Mouse (Mus musculus) embryonic facial prominence, embryonic 10.5 days (tissue): ENCODE measurements around the gene Ndst2. TPM values are rescaled to one million over a fixed set of nuclear protein-coding genes. Genes with fewer than 3 reads are reported as not detected.

Experiments
- DNase-seq: peaks from one replicate; pipeline ENCODE4 v3.0.0-alpha.2; 2017; ENCODE audit warnings: low spot score
- H3K27ac ChIP-seq: fragments of 300-500 bp; sonication (generic); replicated peaks from 2 replicates; pipeline ENCODE4 v1.5.1; 2016; ENCODE audit warnings: mild to moderate bottlenecking
- H3K27me3 ChIP-seq: fragments of 300-500 bp; sonication (generic); replicated peaks from 2 replicates; pipeline ENCODE4 v1.6.1; 2016; ENCODE audit warnings: low read depth, mild to moderate bottlenecking; ENCODE audit not compliant: poor library complexity, severe bottlenecking
- H3K36me3 ChIP-seq: fragments of 300-500 bp; sonication (generic); replicated peaks from 2 replicates; pipeline ENCODE4 v1.6.1; 2016; ENCODE audit warnings: mild to moderate bottlenecking, moderate library complexity
- H3K4me1 ChIP-seq: fragments of 300-500 bp; sonication (generic); 2 replicates; pipeline ENCODE4 v1.6.1; 2016
- H3K4me3 ChIP-seq: fragments of 300-500 bp; sonication (generic); 2 replicates; pipeline ENCODE4 v1.5.1; 2016; ENCODE audit warnings: mild to moderate bottlenecking, moderate library complexity
- H3K9me3 ChIP-seq: fragments of 300-500 bp; sonication (generic); 2 replicates; pipeline ENCODE4 v1.6.1; 2016; ENCODE audit warnings: mild to moderate bottlenecking
- WGBS: fragments of 180-500 bp; shearing (Covaris S2); methylation state at CpG from one replicate; pipeline ENCODE4 v1.1.7; 2016; 5-methylcytosine and 5-hydroxymethylcytosine counted together
- polyA plus RNA-seq: library from polyadenylated mRNA; unstranded; fragments of >200 nt; fragmentation: Nextera tagmentation; extraction: Ambion mirVana; gene quantifications from 2 replicates; pipeline ENCODE4 v1.2.1, GENCODE M21; 2016

Gene Ndst2
- polyA plus RNA-seq, 1 experiment from 2014 or later = 24.4 TPM

DNA sequence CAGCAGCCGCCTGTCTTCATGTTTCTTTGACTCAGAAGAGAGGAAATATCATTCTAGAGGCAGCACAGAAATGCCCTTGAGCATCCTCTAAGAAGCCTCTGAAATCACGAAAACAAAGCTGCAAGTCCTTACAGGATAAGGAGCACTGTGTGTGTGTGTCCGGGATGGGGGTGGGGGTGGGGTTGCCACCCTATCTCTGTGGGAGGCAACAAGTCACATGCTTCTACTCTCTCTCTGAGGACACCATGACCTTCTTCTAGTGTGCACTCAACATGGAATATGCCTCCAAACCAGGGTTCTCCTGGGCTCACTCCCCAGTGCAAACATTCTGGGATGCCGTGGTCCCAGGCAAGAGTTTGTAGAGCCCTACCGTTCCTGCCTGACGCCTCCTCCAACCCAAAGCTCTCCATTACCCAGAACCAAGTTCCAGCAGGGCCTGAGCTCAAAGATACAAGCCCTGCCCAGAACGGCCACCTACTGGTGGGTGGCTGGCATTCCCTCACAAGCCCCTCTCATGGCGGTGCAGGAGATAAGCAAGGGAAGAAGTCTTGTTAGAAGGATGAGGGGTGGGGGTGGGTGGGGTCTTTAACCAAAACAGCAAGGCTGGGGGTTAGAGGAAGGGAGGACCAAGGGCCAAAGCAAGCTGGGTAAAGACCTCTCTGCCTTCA, 24.5 kb upstream of the Ndst2 start:
- 83% methylated on average over 8 of the region's 8 CpGs for WGBS
- Histone ChIP-seq H3K36me3 (peaks cover 98% of the 10 kb centered on the region), H3K4me1 (no peaks in the 10 kb centered on the region), H3K4me3 (no peak overlapping the region), H3K27me3 (no peaks in the 10 kb centered on the region), H3K27ac (no peak overlapping the region), H3K9me3 (no peaks in the 10 kb centered on the region)
- DNase-seq = no peak

DNA sequence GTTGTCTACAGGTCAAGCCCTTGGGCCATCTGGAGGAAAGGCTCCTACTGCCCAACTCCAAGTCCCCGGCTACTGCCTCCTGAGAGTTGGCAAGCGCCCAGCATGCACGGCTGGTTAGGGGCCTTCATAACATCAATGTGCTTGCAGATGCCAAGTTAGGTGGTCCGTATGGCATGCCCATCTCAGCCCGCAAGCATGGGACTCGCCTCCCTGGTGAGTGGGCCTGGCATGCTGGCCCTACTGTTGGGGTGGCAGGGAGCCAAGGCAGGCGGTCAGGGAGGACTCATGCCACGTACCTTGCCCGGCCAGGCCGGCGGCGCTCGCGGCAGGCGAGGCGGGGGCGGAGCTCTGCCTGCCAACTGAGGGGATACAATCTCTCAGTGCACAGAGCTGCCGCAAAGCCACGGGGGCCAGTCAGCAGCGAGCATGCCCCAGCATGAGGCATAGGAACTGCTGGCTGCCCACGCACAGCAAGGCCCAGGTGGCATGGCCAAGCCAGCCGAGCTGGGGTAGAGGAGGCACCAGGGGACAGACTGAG, 23.1 kb upstream of the Ndst2 start:
- H3K4me1 ChIP-seq = no peaks in the 10 kb centered on the region
- no peaks in the 10 kb centered on the region for H3K9me3 ChIP-seq
- H3K4me3 ChIP-seq = no peak overlapping the region
- no peaks in the 10 kb centered on the region for H3K27me3 ChIP-seq
- WGBS = 95% methylated on average over 22 of the region's 22 CpGs
- H3K27ac ChIP-seq = no peak overlapping the region
- peaks cover 94% of the 10 kb centered on the region for H3K36me3 ChIP-seq
- DNase-seq = no peak

DNA sequence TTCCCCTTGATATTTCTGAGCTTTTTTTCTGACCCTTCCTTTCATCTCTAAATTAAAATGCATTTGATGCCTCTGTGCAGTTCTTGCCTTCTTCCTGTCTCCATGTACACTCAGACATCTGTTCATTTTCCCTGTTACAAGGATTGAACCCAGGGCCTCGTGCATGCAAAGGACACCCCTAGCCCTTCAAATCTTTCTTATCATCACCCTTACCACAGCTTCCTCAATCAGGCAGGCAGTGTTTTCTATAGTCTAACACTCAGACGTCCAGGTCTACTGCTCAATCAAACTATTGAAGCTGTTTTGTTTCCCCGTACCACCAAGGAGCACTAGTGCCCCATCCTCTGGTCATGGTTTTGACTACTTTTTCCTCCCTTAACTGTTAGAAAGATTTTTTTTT, 19.4 kb upstream of the Ndst2 start:
- Histone ChIP-seq H3K36me3 (peaks cover 60% of the 10 kb centered on the region), H3K27me3 (no peaks in the 10 kb centered on the region), H3K27ac (no peak overlapping the region), H3K9me3 (no peaks in the 10 kb centered on the region), H3K4me1 (no peaks in the 10 kb centered on the region), H3K4me3 (no peak overlapping the region)
- 86% methylated on average over 3 of the region's 3 CpGs for whole genome bisulfite sequencing
- no peak for DNase-seq

DNA sequence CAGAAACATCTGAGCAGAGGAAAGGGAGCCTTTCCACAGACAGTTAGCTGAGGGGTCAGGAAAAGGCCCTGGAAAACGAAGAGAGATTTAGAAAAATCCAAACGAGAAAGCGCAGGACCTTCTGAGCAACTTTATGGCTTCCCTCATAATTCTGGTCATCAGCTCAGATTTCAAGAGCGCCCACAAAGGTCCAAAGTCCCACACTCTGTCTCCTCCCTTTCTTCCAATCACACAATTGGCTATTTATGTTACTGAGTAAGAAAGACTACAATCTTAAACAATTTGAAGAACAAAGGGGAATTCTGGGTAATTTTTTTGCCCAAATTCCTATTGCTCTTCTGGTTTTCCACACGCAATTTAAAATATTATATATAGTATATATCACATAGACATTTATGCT, 16.1 kb upstream of the Ndst2 start:
- H3K4me1 ChIP-seq = no peaks in the 10 kb centered on the region
- 93% methylated on average over 5 of the region's 5 CpGs for WGBS
- H3K36me3 ChIP-seq = peaks cover 51% of the 10 kb centered on the region

DNA sequence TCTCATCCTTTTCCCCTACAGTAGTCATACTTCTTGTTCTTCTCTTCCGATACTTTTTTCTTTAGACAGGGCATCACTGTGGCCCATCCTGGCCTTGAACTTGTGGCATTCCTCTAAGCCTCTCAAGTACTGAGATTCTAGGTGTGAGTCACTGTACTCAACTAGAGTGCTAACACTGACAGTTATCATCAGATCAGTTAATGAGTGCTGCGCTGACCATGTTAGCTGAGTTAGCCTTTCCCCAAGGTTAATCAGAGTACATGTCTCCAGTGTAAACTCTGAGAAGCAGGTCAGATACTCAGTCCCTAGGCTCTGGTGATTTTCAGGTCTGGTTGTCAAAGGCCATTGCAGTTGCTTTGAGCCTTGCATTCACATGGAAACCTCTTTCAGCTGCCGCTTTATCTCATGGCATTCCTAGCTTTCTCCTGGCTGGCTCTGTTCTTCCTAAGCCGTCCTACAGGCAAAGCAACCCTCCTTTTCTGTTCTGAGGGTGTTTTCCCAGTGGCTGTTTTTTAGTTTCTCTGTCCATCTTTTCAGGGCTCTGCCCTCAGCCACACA, 15.2 kb upstream of the Ndst2 start:
- no peak for DNase-seq
- WGBS = 86% methylated on average over 4 of the region's 4 CpGs
- Histone ChIP-seq H3K27ac (no peak overlapping the region), H3K27me3 (no peaks in the 10 kb centered on the region), H3K36me3 (peaks cover 51% of the 10 kb centered on the region), H3K4me1 (no peaks in the 10 kb centered on the region), H3K4me3 (no peak overlapping the region), H3K9me3 (no peaks in the 10 kb centered on the region)

More for the DNA sequence above, 16.1 kb upstream of the Ndst2 start:
- no peak for DNase-seq
- no peaks in the 10 kb centered on the region for H3K9me3 ChIP-seq
- H3K4me3 ChIP-seq = no peak overlapping the region
- H3K27me3 ChIP-seq = no peaks in the 10 kb centered on the region
- no peak overlapping the region for H3K27ac ChIP-seq

DNA sequence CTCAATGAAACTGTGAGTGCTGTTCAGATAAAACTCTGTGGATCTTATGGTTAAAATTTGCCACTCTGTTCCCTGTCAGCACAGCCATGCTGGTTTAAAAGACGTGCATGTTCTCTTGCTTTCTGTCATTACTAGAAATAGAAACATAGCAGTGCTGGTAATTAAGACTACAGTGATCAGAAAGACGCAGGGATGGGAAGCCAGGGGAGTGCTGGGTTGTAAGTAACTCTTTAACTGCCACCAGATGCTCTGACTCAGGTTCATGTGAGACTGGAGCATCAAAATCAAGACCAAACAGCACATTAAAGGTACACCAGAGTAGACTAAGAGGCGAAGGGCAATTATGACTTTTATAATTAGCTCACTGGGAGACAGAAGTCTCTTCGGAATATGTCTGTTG, 14.0 kb upstream of the Ndst2 start:
- WGBS = 67% methylated on average over 4 of the region's 4 CpGs
- H3K4me3 ChIP-seq = no peak overlapping the region
- H3K27ac ChIP-seq = no peak overlapping the region
- no peaks in the 10 kb centered on the region for H3K4me1 ChIP-seq
- H3K27me3 ChIP-seq = no peaks in the 10 kb centered on the region
- H3K36me3 ChIP-seq = peaks cover 53% of the 10 kb centered on the region
- no peak for DNase-seq
- H3K9me3 ChIP-seq = no peaks in the 10 kb centered on the region

DNA sequence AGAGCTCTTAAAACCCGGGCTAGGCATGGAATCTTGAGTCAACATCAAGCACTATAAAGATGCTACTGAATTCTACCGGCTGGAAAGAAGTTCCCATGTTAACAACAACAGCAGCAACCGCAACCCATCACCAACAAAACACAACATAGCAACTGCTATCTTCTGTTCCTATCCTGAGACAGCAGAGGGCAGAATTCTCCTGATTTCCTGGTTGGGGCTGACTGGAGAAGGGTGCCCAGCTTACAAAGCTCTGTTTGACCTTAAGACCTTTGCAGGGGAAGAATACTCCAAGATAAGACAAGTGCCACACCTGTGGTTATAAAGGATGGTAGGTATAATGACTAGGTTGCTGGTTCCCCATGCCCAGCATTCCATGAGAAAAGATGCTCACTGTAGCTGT, 12.6 kb upstream of the Ndst2 start:
- peaks cover 57% of the 10 kb centered on the region for H3K36me3 ChIP-seq
- 90% methylated on average over 3 of the region's 3 CpGs for WGBS

DNA sequence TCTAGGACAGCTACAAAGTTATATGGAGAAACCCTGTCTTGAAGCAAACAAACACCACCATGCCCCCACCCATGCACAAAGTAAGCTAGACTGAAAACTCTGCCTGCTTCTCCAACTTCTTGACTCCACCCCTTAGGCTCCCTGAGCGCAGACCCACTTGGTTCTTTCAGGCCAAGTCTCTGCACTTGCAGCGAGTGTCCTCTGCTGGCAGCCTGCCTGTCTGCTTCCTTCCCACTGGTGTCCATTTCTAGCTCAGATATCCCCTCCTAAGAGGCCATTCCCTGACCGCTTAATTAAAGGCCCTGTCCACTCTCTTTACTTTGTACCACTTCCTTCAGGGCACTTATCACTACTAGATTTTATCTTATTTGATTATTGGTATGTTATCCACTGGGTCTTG, 9.3 kb upstream of the Ndst2 start:
- Histone ChIP-seq H3K9me3 (no peaks in the 10 kb centered on the region), H3K36me3 (peaks cover 88% of the 10 kb centered on the region), H3K4me3 (no peak overlapping the region), H3K4me1 (peaks cover 17% of the 10 kb centered on the region), H3K27me3 (no peaks in the 10 kb centered on the region), H3K27ac (no peak overlapping the region)
- no peak for DNase-seq
- 89% methylated on average over 3 of the region's 3 CpGs for WGBS

More for the DNA sequence above, 12.6 kb upstream of the Ndst2 start:
- no peak overlapping the region for H3K4me3 ChIP-seq
- no peak overlapping the region for H3K27ac ChIP-seq
- H3K27me3 ChIP-seq = no peaks in the 10 kb centered on the region
- H3K4me1 ChIP-seq = no peaks in the 10 kb centered on the region; the same call in 1 of the 2 replicates
- no peaks in the 10 kb centered on the region for H3K9me3 ChIP-seq
- DNase-seq = no peak

DNA sequence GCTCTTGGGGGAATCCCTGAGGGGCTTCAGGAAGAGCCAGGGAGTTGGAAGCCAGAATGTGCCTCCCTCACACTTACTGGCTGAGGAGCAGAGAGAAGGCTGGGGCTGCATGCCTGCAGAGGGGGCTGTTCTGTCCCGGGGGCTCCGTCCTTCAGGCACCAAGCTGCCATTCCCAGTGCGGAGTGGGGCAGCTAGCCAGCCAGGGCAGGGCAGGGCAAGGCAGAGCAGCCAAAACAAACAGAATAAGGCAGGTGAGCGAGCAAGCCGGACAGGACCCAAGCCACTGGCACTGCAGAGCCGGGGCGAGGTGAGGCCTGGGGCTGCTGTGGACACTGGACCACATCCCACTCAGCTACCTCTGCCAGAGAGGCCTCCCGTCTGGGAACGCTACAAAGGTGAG, 6.9 kb upstream of the Ndst2 start:
- Histone ChIP-seq H3K9me3 (no peaks in the 10 kb centered on the region), H3K4me3 (no peak overlapping the region), H3K27ac (no peak overlapping the region), H3K27me3 (no peaks in the 10 kb centered on the region), H3K36me3 (peaks cover 93% of the 10 kb centered on the region), H3K4me1 (peaks cover 23% of the 10 kb centered on the region)
- DNase-seq = no peak
- 88% methylated on average over 9 of the region's 9 CpGs for WGBS

DNA sequence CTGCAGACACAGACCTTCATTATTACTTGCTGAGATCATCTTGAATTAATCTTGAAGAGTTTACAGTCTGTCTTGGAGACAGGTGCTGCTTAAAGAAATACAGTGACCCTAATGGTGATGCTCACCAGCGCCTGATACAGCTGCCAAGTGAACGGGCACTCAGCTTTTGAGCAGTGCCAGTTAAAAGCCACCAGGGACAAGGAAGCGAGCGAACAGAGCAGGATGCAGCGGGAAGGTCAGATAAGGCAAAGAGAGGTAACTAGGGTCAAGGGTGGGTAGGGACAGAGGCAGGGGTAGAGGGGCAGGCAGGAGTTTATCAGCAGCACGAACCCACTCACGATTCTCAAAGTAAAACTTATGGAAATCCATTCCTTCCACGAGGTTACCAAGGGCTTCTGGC, 4.1 kb upstream of the Ndst2 start:
- H3K27ac ChIP-seq = no peak overlapping the region
- 90% methylated on average over 8 of the region's 8 CpGs for WGBS
- peaks cover 77% of the 10 kb centered on the region for H3K36me3 ChIP-seq

DNA sequence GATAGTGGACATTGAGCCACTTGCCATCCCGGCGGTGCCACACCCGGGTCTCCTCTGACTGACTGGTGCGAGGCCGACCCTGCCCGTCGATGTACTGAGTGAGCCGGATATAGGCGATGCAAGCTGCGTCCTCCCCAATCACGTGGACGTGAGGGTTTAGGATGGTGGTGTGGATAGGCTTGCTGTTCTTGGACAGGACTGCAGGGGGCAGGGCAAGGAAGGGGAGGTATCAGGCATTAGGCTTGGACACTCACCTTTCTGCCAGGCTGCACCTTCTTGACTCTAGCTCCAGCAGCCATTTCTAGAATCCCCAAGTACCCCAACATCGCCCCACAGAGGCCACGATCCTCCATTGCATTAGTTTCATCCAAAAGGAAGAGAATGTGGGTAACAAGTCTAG, 2.9 kb upstream of the Ndst2 start:
- H3K4me3 ChIP-seq = no peak overlapping the region
- H3K4me1 ChIP-seq = peaks cover 44% of the 10 kb centered on the region
- H3K9me3 ChIP-seq = no peaks in the 10 kb centered on the region
- no peaks in the 10 kb centered on the region for H3K27me3 ChIP-seq
- 42% methylated on average over 14 of the region's 14 CpGs for WGBS
- H3K36me3 ChIP-seq = peaks cover 73% of the 10 kb centered on the region
- H3K27ac ChIP-seq = no peak overlapping the region
- peak; percentile 65 for DNase-seq

More for the DNA sequence above, 4.1 kb upstream of the Ndst2 start:
- H3K4me3 ChIP-seq = no peak overlapping the region
- peaks cover 38% of the 10 kb centered on the region for H3K4me1 ChIP-seq
- no peaks in the 10 kb centered on the region for H3K27me3 ChIP-seq
- no peak for DNase-seq
- H3K9me3 ChIP-seq = no peaks in the 10 kb centered on the region

DNA sequence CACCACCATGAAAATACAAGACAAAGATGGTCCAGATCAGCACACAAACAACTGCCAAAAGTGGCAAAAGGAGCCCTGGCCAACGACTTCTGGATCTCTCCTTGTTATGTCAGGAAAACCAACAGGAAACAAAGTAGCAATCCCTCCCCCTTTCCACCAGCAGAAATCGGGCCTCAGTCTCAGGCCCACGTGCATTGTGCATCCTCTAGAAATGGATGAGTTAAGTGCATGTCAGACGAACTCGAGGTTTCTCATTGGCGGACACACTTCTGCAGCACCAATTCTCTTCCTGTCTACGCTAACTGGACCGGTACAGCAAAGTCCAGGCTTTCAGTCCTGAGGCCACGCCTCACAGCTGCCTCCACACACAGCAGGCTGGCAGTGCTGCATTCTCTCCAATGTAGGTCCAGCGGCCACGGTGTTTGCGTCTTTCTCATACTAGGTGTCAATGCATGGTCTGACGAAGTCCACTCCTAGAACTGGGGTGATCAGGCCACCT, 1.6 kb upstream of the Ndst2 start:
- no peaks in the 10 kb centered on the region for H3K9me3 ChIP-seq
- WGBS = 89% methylated on average over 13 of the region's 13 CpGs
- no peak overlapping the region for H3K4me3 ChIP-seq
- peaks cover 35% of the 10 kb centered on the region for H3K4me1 ChIP-seq
- no peak for DNase-seq
- no peak overlapping the region for H3K27ac ChIP-seq
- H3K36me3 ChIP-seq = peaks cover 73% of the 10 kb centered on the region
- H3K27me3 ChIP-seq = no peaks in the 10 kb centered on the region

DNA sequence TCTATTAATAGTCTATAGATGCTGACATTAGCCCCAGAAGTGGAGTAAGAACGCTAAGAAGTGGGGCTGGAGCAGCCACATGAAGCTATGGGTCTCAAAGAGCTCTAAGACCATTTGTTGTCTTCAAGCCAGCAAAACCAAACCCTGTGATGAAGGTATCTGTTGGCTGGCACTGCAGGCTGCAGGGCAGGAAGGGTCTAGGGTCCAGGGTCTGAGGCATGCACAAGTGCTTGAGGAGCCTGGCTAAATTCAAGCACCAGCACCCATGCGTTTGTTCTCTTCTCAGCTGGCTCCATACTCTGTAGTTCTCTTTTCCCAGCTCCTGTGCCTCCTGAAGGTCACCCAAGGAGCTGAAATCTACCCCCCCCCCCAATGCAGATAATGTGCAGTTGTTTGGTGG, 690 bp upstream of the Ndst2 start:
- Histone ChIP-seq H3K4me3 (peak overlapping the region; percentile 96; the same call in 1 of the 2 replicates), H3K36me3 (peaks cover 73% of the 10 kb centered on the region), H3K27ac (peak overlapping the region; percentile 97), H3K27me3 (no peaks in the 10 kb centered on the region), H3K9me3 (no peaks in the 10 kb centered on the region), H3K4me1 (peaks cover 28% of the 10 kb centered on the region)
- no peak for DNase-seq
- 76% methylated on average over 2 of the region's 2 CpGs for WGBS
